Mouse (Mus musculus) retina, embryonic 14.5 days (tissue): ENCODE measurements around the gene Shld2.
"Not testable (repeated sequence)": the region's sequence is repeated elsewhere in the genome, so short reads cannot be mapped to it uniquely, and the experiment has no call there.

ENCODE experiments used
- DNase-seq: peaks from one replicate; pipeline ENCODE4 v3.0.0-alpha.2; 2015; ENCODE audit warnings: low spot score

Shld2 gene

GRCm38 (mm10) chr14:34318113-34318512 lies 7.8 kb upstream of the Shld2 start:
- DNase-seq: no peak

DNA sequence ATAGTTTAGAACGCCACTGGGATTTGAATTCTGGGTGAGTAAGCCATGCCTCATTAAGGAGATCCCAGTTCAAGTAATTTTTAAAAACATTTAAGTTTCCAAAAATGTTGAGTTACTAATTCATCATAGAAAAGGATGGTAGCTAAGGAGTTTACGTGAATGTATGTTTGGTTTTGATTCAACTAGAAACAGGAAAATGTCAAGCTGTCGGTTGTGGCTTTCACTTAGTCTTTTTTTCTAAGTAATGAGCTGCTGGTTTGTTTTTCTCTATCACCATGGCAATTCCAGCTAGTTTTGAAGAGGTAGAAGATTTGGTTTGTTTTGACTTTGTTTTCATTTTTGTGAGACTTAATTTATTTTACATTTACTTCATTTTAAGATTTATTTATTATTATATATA lies 7.1 kb upstream of the Shld2 start:
- no peak for DNase-seq

DNA sequence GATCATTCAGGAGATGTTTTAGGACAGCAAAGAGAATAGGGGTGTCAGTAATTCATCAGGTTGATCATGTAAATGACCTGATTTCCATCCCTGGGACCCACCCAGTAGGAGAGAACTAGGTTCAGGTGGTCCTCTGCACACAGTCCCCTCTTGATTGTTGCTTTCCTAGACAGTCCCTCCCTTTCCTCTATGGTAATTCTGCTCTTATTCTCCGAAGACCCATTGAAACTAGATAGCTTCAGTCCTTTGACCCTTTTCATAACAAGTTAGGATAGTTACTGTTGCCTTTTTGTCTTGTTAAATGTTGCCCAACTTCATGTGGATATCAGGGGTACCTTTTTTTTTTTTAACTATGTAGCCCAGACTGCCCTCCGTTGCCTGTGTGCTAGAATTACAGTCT lies 6.1 kb upstream of the Shld2 start:
- DNase-seq: no peak

GRCm38 (mm10) chr14:34314796-34315195 lies 4.5 kb upstream of the Shld2 start:
- no peak for DNase-seq

- DNase-seq: not testable (repeated sequence)
Measured at GRCm38 (mm10) chr14:34314383-34314782, 4.1 kb upstream of the Shld2 start.

GRCm38 (mm10) chr14:34313612-34314011 lies 3.3 kb upstream of the Shld2 start:
- no peak for DNase-seq

- DNase-seq: peak; percentile 4
Measured at GRCm38 (mm10) chr14:34312339-34313048, 2.2 kb upstream of the Shld2 start.

DNA sequence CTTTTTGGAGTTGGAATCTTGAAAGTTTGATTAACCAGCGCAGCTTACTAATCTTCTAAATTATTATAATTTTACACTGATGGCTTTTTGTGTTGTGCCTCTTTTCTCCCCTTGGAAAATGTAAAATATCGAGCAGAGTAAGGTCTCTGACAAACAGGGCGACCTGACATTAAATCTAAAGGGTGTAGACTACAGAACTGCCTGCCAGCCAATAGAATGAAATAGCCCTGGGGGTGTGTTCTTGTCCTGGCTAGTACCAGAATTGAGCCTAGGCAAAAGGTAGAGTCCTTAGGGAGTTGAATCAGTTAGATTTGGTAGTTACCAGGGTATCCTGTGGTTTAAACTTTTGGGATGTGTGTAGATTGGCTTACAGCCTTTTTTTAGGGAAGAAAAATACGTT lies 1.4 kb upstream of the Shld2 start:
- DNase-seq: peak; percentile 39

DNA sequence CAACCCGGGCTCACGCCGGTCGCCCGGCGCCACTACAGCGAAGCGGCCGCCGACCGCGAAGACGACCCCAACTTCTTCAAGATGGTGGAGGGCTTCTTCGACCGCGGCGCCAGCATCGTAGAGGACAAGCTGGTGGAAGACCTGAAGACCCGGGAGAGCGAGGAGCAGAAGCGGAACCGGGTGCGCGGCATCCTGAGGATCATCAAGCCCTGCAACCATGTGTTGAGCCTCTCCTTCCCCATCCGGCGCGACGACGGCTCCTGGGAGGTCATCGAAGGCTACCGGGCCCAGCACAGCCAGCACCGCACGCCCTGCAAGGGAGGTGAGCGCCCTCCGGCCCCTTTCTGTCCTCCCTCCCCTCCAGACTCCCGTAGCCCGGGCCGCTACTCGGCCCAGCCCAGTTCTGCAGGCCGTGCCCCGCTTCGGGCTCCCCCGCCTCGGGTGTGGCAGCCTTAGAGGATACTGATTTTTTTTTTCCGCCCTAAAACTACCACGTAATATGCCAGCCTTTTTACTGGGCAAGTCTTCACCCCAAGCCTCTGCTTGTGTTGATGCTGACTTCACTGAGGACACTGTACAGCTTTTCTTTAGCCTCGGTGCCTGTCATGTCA lies 833 bp upstream of the Shld2 start:
- peak; percentile 60 for DNase-seq

- DNase-seq: no peak
Measured at GRCm38 (mm10) chr14:34309907-34310233, 423 bp downstream of the Shld2 start.

DNA sequence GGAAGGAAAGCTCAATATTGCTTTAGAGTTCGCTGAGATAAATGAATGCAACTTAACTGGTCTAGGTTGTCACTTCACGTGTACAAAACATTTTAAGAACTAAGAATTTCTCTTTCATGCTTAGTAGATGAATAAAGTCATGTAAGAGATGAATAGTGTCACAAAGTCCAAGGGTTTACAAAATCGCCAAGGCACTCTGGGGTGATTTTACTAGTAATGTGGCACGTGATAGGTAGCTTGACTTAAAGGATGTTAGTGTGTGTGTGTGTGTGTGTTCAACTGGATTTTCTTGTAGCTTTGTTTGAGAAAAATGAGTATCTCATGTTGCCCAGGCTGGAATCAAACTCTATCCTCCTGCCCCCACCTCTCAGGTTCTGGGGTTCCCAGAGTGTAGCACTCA lies 1.0 kb downstream of the Shld2 start:
- DNase-seq: no peak

GRCm38 (mm10) chr14:34303265-34303680 lies 7.0 kb downstream of the Shld2 start:
- no peak for DNase-seq

GRCm38 (mm10) chr14:34302681-34303242 lies 7.5 kb downstream of the Shld2 start:
- no peak for DNase-seq

GRCm38 (mm10) chr14:34298871-34299700 lies 11.2 kb downstream of the Shld2 start:
- no peak for DNase-seq

- no peak for DNase-seq
Measured at GRCm38 (mm10) chr14:34297634-34298033, 12.7 kb downstream of the Shld2 start.

DNA sequence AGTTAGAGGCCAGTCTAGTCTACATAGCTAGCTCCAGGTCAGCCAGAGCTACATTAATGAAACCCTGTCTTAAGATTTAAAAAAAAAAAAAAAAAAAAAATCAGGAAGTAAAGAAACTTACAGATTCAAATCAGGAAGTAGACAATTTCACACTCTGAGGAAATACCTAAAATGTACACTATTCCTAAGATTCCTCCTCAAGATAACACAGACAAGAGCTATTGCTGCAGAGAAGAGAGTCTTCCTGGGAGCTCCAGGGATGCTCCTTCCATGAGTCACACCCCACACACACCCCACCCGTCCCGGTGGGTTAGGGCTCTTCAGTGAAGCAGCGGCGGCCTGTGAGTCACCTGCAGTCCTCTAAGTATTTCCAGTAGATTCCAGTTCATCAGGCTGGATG lies 13.3 kb downstream of the Shld2 start:
- no peak for DNase-seq

DNA sequence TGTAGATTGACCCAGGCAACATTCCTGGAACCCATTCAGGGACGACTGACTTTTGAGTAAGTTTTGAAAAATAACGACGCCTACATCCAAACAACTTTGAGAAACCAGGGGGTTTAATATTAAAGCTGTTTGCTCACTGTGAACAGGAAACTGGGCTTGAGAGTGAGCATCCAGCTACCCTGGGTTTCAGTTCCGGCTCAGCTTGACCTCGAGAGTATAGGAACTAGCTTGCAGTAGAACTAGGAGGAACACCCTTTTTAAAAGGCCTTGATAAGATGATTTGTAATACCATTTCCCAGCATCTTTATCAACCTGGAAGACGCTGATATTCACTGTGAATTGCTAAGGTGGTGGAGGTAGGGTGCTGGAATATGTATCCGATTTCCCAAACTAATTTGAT lies 13.9 kb downstream of the Shld2 start:
- DNase-seq: no peak

DNA sequence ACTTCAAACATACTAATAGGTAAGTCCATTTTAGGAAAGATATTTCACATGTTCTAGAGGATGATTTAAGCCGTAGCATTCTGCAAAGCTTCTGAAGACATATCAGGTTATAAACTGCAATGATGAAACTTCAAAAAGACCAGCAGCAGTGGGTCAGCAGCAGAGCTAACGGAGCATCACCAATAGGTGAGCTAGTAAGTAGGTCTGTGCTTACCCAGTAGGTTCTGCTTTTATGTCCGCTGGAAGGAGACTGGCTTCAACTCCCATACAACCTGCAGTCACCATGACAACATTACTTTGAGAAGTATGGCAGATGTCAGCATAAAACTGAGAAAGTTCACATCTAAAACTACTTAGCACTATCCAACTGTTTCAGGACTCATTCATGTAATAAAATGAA lies 16.7 kb downstream of the Shld2 start:
- no peak for DNase-seq

- no peak for DNase-seq
Measured at GRCm38 (mm10) chr14:34290229-34290628, 20.1 kb downstream of the Shld2 start.

GRCm38 (mm10) chr14:34289259-34290015 lies 20.9 kb downstream of the Shld2 start:
- DNase-seq: no peak

- DNase-seq: no peak
Measured at GRCm38 (mm10) chr14:34288396-34288795, 21.9 kb downstream of the Shld2 start.

GRCm38 (mm10) chr14:34281736-34282269 lies 28.5 kb downstream of the Shld2 start:
- no peak for DNase-seq
